Mouse (Mus musculus): ENCODE data around the gene Sec13. TPM values are rescaled to one million over a fixed set of nuclear protein-coding genes. Genes with fewer than 3 reads are reported as not detected.

The Sec13 gene
- polyA plus RNA-seq, 1 experiment from 2014 or later: 239 TPM

- Histone ChIP-seq H3K4me2 (replicated peaks) (peak within 1 kb of the TSS; percentile 98), H3K4me3 (peak within 1 kb of the TSS; percentile 94), H3K9me3 (no peaks in the 10 kb centered on the region), H3K27ac (replicated peaks) (peak within 1 kb of the TSS; percentile 90), H3K4me1 (peaks cover 25% of the 10 kb centered on the region), H3K9ac (replicated peaks) (peak within 1 kb of the TSS; percentile 80), H3K36me3 (peaks cover 9% of the 10 kb centered on the region; the same call in 1 of the 2 replicates), H3K27me3 (no peaks in the 10 kb centered on the region)
- ATAC-seq (replicated peaks): peak; percentile 100
- under 1% methylated on average over 58 of the region's 58 CpGs for WGBS
These were observed 43.8 kb downstream of the Sec13 start, which contains the start of gene Tatdn2 for GRCm38 (mm10) chr6:113696582-113697221. Gene Tatdn2, plus strand, starts transcription at chr6:113697050.

DNA sequence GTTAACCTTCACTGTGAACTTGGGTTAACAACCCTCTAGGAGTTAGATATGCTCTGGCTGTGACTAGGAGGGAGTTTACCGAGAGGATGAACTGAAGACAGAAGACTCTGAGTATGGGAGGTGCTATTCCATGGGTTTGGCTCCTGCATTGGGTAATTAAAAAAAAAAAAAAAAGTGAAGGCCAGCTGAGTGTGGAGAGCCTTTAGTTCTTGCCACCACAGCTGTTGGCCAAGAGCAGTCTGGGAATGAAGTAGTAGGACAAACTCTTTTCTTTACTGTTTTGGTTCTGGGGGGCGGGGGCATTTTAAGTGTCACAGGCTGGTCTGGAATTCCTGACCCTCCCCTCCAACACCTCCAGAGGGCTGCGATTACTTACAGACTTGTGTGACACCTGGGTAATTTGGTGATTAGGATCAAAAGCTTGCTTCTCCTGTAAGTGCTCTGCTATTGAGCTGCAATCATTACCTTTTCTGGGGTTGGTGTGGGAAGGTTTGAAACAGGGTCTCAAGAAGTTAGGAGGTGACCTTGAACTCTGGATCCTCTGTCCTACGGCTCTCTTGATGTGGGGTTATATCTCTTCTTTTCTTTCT is 44.7 kb downstream of the Sec13 start:
- ATAC-seq (replicated peaks): no peak
- Histone ChIP-seq H3K27ac (replicated peaks) (no peak overlapping the region), H3K36me3 (0 out of 2 replicates have a peak, but pooled peaks cover 6% of the 10 kb centered on the region), H3K4me3 (peak overlapping the region; percentile 94), H3K9ac (replicated peaks) (0 out of 2 replicates have a peak overlapping the region, but pooled peaks have one; percentile 40), H3K9me3 (no peaks in the 10 kb centered on the region), H3K27me3 (no peaks in the 10 kb centered on the region), H3K4me2 (replicated peaks) (peak overlapping the region; percentile 98; the same call in 1 of the 2 replicates), H3K4me1 (peaks cover 25% of the 10 kb centered on the region)
- 81% methylated on average over 4 of the region's 4 CpGs for WGBS

DNA sequence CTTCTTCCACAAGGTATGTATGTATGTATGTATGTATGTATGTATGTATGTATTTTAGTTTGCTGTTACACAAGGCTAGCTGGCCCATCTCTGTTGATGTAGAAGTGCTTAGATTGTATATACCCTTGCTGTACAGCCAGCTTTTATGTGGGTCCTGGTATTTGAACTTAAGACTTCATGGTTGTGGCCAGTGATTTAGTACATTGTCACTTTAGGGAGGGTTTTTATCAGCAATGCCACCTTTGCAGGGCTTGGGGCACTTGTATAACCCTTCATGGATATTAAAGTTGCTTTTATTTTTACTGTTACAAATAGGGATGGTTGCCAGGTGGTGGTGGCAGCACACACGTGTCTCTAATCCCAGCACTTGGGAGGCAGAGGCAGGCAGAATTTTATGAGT is 45.3 kb downstream of the Sec13 start:
- Histone ChIP-seq H3K27ac (replicated peaks) (no peak overlapping the region), H3K9ac (replicated peaks) (no peak overlapping the region), H3K36me3 (0 out of 2 replicates have a peak, but pooled peaks cover 3% of the 10 kb centered on the region), H3K4me1 (peaks cover 23% of the 10 kb centered on the region), H3K27me3 (no peaks in the 10 kb centered on the region), H3K4me2 (replicated peaks) (no peak overlapping the region), H3K9me3 (no peaks in the 10 kb centered on the region), H3K4me3 (no peak overlapping the region)
- whole genome bisulfite sequencing: 82% methylated on average over 1 of the region's 1 CpGs
- no peak for ATAC-seq (replicated peaks)

DNA sequence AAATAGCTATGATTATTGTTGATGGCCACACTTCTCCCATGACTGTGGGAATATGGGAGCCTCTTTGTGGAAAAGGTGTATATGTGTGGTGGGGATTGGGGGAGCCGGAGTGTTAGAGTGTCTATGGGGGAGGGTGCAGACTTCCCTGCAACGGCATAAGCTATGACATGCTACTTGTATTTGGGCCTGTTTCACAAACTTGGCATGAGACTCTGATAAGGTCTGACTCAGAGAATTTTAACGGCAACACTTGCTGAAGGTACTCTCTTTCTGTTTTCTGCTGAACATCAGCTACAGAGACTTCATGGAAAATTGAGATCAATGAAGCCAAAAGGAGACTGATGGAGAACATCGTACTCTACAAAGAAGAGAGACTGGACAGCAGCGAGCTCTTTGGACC is 47.2 kb downstream of the Sec13 start:
- Histone ChIP-seq H3K9ac (replicated peaks) (no peak overlapping the region), H3K9me3 (no peaks in the 10 kb centered on the region), H3K4me2 (replicated peaks) (no peak overlapping the region), H3K4me1 (peaks cover 14% of the 10 kb centered on the region), H3K27me3 (no peaks in the 10 kb centered on the region), H3K36me3 (no peaks in the 10 kb centered on the region), H3K4me3 (no peak overlapping the region), H3K27ac (replicated peaks) (no peak overlapping the region)
- WGBS: 90% methylated on average over 5 of the region's 5 CpGs
- ATAC-seq (replicated peaks): no peak

DNA sequence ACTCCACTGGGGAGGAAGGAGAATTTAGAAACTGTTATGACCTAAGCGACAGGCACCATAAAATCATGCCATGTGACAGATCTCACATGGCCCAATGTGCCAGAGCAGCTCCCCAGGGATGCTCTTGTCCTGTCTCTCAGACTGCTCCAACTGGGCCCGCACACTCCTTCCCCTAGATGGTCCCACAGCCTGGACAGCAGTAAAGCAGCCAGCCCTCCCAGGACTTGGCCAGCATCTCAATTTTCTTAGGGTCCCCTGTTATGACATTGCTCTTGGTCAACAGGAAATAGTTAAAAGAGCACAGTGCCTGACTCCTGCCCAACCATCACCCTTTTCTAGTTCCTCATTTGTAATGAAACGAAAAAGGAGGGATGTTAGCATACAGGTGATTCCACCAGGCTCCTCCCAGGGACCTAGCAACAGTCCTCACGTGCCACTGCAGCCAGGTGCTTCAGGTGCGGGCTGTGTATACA is 47.8 kb downstream of the Sec13 start:
- Histone ChIP-seq H3K4me3 (no peak overlapping the region), H3K9ac (replicated peaks) (no peak overlapping the region), H3K4me1 (peaks cover 7% of the 10 kb centered on the region), H3K36me3 (no peaks in the 10 kb centered on the region), H3K4me2 (replicated peaks) (no peak overlapping the region), H3K27ac (replicated peaks) (no peak overlapping the region), H3K27me3 (no peaks in the 10 kb centered on the region), H3K9me3 (no peaks in the 10 kb centered on the region)
- 82% methylated on average over 5 of the region's 5 CpGs for WGBS
- no peak for ATAC-seq (replicated peaks)

GRCm38 (mm10) chr6:113691084-113691462 is 49.5 kb downstream of the Sec13 start:
- no peak overlapping the region for H3K4me3 ChIP-seq
- no peaks in the 10 kb centered on the region for H3K9me3 ChIP-seq
- 86% methylated on average over 4 of the region's 4 CpGs for WGBS
- peaks cover 2% of the 10 kb centered on the region for H3K4me1 ChIP-seq
- ATAC-seq (replicated peaks): no peak
- no peak overlapping the region for H3K27ac ChIP-seq (replicated peaks)
- H3K27me3 ChIP-seq: no peaks in the 10 kb centered on the region
- no peak overlapping the region for H3K9ac ChIP-seq (replicated peaks)
- H3K4me2 ChIP-seq (replicated peaks): no peak overlapping the region
- no peaks in the 10 kb centered on the region for H3K36me3 ChIP-seq

GRCm38 (mm10) chr6:113690400-113691083 is 50.0 kb downstream of the Sec13 start:
- Histone ChIP-seq H3K27ac (replicated peaks) (no peak overlapping the region), H3K36me3 (no peaks in the 10 kb centered on the region), H3K9me3 (no peaks in the 10 kb centered on the region), H3K4me2 (replicated peaks) (no peak overlapping the region), H3K9ac (replicated peaks) (no peak overlapping the region), H3K4me1 (no peaks in the 10 kb centered on the region), H3K27me3 (no peaks in the 10 kb centered on the region), H3K4me3 (no peak overlapping the region)
- 15% methylated on average over 14 of the region's 14 CpGs for WGBS
- ATAC-seq (replicated peaks): no peak

GRCm38 (mm10) chr6:113690008-113690399 is 50.5 kb downstream of the Sec13 start:
- Histone ChIP-seq H3K36me3 (no peaks in the 10 kb centered on the region), H3K4me1 (no peaks in the 10 kb centered on the region), H3K4me2 (replicated peaks) (no peak overlapping the region), H3K9me3 (no peaks in the 10 kb centered on the region), H3K4me3 (no peak overlapping the region), H3K9ac (replicated peaks) (no peak overlapping the region), H3K27ac (replicated peaks) (no peak overlapping the region), H3K27me3 (no peaks in the 10 kb centered on the region)
- ATAC-seq (replicated peaks): no peak
- 36% methylated on average over 7 of the region's 7 CpGs for WGBS

GRCm38 (mm10) chr6:113686551-113687125 is 53.9 kb downstream of the Sec13 start:
- no peak overlapping the region for H3K9ac ChIP-seq (replicated peaks)
- no peak overlapping the region for H3K4me3 ChIP-seq
- H3K4me1 ChIP-seq: no peaks in the 10 kb centered on the region
- H3K27ac ChIP-seq (replicated peaks): no peak overlapping the region
- WGBS: 50% methylated on average over 8 of the region's 8 CpGs
- no peaks in the 10 kb centered on the region for H3K27me3 ChIP-seq
- no peaks in the 10 kb centered on the region for H3K36me3 ChIP-seq
- no peak overlapping the region for H3K4me2 ChIP-seq (replicated peaks)
- no peak for ATAC-seq (replicated peaks)
- H3K9me3 ChIP-seq: no peaks in the 10 kb centered on the region

DNA sequence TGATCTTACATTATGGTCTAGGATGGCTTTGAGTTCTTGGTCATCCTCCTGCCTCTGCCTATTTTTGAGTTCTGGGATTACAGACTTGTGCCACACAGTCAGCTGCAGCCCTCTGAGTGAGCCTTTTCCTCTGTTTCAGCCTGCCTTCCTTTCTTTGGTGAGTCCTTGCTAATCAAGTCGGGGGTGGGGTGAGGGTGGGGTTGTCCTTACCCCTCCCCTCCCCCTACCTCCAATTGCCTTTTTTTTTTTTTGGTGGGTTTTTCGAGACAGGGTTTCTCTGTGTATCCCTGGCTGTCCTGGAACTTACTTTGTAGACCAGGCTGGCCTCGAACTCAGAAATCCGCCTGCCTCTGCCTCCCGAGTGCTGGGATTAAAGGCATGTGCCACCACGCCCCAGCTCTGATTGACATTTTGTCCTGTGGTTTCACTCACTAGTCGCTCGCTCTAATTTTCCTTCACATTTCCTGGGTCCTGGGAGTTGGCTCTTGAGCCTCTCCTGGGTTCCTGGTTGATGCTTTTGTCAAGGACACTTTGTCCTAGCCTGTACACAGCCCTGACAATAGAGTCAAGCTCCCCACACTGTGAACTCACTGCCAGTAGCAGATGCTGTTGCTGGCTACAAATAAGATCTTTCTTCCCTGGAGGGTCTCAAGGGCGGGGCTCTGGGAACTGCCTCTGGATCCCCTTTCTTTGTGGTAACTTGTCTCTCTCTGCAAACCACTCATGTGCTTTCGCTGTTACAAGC is 57.3 kb downstream of the Sec13 start:
- 84% methylated on average over 10 of the region's 10 CpGs for WGBS
- ATAC-seq (replicated peaks): no peak
- Histone ChIP-seq H3K4me1 (no peaks in the 10 kb centered on the region), H3K4me3 (no peak overlapping the region), H3K9ac (replicated peaks) (no peak overlapping the region), H3K27ac (replicated peaks) (no peak overlapping the region), H3K36me3 (no peaks in the 10 kb centered on the region), H3K27me3 (no peaks in the 10 kb centered on the region), H3K9me3 (no peaks in the 10 kb centered on the region), H3K4me2 (replicated peaks) (no peak overlapping the region)

DNA sequence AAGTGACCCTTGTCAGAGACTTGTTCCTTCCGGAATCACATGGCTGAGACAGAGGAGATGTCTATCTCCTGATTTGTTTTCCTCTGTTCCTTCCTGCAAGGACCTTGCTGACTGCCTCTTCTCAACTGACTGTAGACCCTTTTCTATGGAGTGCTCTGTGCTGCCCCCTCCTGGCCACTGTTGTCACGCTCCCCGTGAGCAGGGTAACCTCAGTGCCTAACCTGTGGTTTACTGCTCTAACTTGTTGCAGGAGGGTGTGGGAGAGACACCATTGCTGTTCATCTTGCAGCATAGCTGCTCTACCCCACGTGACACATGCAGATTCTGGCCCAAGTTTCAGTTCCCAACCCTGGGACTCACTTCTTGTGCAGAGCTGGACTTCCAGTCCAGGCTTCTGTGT is 59.3 kb downstream of the Sec13 start:
- H3K4me2 ChIP-seq (replicated peaks): no peak overlapping the region
- 20% methylated on average over 4 of the region's 4 CpGs for WGBS
- H3K4me3 ChIP-seq: no peak overlapping the region
- H3K9ac ChIP-seq (replicated peaks): no peak overlapping the region
- H3K36me3 ChIP-seq: no peaks in the 10 kb centered on the region
- H3K9me3 ChIP-seq: no peaks in the 10 kb centered on the region
- ATAC-seq (replicated peaks): no peak
- H3K4me1 ChIP-seq: no peaks in the 10 kb centered on the region
- no peak overlapping the region for H3K27ac ChIP-seq (replicated peaks)
- H3K27me3 ChIP-seq: no peaks in the 10 kb centered on the region
